Mouse (Mus musculus): ENCODE results near the gene Gm9913. TPM values are rescaled to one million over a fixed set of nuclear protein-coding genes. Genes with fewer than 3 reads are reported as not detected.
A peak's percentile ranks its signal among the peaks of the same experiment; 100 is the strongest.

The Gm9913 gene
- total RNA-seq, 2 experiments from 2014 or later, result 0.11 to 0.14 TPM

DNA sequence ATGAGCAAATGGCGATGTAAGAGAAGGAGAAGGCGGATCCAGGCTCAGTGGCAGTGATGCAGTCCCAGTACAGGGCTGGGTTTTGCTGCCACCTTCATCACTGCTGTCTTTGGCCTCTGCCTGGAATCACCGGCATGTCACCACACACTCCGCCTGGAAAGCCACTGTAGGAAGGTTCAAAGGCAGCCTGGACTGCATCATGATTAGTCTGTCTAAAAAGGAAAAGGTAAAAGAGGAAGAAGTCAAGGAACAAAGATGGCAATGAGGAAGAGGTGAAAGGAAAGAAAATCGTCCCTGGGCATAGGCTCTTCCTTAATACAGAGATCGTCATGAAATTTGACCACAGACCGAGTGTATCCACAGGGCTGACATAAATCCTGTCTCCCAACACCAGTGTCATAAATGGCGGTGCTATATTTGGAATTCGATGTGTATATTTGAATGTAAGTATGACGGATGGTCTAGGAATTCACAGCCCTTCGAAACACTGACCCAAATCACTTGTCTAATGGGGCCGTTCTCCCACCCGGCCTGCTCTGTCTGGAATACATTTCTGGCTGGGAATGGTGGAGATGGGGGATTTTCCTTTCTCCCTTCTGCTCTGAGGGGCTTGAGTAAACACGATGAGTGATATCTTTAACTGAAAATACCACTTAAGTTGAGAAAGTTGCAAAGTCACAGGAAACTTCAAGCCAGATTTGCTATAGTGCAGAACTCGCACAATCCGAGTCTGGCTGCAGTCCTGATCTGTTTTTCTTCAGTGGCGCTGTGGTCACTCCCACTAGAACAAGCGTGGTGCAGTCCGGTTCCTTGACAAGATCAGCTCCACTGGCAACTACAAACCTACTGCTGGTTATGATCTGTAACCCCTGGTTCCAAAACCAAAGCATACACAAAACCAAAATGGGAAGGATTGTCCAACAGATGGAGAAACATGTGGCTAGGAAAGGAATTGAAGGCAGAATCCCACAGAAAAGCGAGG lies 9.8 kb upstream of the Gm9913 start:
- no peak for DNase-seq
- intact Hi-C loops (cut with DNase I), result loop anchor here (5.0 kb wide), 1 partner anchor 43 kb away; no protein-coding TSS in a partner anchor

- intact Hi-C loops (cut with DNase I), result no loop called here
- DNase-seq, result no peak
These were observed 8.2 kb upstream of the Gm9913 start for GRCm38 (mm10) chr2:125496696-125497095.

- intact Hi-C loops (cut with DNase I), result no loop called here
- no peak for DNase-seq
These were observed 6.7 kb upstream of the Gm9913 start for GRCm38 (mm10) chr2:125498216-125498615.

- intact Hi-C loops (cut with DNase I), result loop anchor here (10.0 kb wide), 1 partner anchor 117 kb away; no protein-coding TSS in a partner anchor
- no peak for DNase-seq
These were observed 3.4 kb upstream of the Gm9913 start for GRCm38 (mm10) chr2:125501526-125501925.

DNA sequence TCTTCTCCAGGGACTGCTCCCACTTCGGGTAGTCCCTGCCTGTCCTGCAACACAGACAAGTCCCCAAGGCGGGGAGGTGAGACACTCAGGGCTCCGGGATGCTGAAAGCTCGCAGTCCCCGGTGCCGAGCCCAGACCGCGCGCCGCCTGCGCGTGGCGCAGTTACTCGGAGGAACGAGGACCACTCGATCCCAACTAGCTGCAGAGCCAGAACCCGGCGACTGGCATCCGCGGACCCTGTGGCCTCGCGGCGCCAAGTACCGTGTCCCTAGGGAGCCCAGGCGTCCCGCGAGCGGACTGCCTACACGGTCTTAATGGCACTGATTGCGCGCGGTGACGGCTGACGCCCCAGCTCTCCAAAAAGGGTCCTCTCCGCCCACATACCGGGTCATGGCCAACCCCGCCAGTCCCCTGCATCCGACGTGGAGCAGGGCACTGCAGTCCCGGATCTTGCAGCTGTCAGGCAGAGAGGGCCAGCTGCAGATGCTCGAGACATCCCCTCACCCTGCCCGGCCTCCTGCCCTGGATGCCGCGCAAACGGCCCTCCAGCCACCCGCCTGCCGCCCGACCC lies 942 bp downstream of the Gm9913 start:
- DNase-seq, result peak; percentile 65 to 80
- intact Hi-C loops (cut with DNase I), result loop anchor here (2.0 to 10.0 kb wide), 2 partner anchors 35 to 121 kb away; no protein-coding TSS in a partner anchor

DNA sequence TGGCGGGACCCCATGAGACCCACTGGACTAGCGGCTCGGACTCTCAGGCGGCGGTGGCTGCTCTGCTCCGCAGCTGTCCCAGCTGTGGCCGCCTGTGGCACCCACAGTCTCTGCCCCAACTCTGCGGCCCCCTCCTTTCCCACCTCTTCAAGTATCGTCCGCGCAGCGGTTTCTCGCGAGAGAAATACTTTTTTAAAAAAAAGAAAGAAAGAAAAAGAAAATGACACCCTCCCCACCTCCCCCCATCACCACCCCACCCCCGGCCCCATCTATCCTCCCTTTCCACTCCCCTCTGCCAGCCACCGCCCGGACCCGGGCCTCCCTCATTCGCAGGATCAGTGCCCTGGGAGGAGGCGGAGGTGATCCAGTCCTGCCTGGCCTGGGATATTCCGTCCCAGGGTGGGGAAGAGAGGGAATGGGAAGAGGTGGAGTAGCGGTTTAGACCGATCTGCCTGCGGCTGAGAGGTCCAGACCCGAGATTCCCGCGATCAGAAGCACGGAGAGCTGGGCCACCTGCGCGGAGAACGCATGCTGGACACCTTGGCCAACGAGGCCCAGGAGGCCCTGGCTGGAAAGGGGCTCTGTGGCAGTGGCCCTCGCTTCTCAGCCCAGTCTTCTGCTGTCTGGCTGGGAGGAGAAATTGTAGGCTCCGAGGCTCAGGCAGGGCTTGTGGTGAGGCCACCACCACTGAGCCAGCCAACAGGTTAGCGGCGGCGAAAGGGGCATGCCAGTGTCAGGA lies 1.6 kb downstream of the Gm9913 start:
- peak in 1 of 2 experiments; percentile 60 for DNase-seq
- intact Hi-C loops (cut with DNase I), result loop anchor here (10.0 kb wide), 1 partner anchor 122 kb away; no protein-coding TSS in a partner anchor

DNA sequence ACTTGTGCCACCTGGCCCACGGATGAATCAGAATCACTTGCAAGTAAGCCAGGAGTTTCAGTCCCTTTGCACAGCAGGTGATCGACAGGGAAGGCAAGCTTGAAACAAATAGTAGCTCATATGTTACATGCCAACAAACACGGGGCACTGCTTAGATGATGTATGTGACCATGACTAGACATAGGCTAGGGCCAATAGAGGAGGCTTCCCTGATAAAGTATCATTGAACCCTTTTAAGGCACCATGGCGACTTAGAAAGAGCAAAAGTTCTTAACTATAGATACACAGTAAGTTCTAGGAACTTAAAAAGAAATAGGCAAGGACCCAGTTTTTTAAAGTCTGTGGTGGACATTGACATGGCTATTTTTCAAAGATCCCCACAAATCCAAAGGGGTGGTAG lies 3.0 kb downstream of the Gm9913 start, which contains the start of gene Fbn1:
TSS of gene Fbn1 (minus strand) at position 101 of the 400 bp plus-strand sequence.
- DNase-seq, result no peak
- intact Hi-C loops (cut with DNase I), result loop anchor here (10.0 kb wide), 1 partner anchor 123 kb away; no protein-coding TSS in a partner anchor

DNA sequence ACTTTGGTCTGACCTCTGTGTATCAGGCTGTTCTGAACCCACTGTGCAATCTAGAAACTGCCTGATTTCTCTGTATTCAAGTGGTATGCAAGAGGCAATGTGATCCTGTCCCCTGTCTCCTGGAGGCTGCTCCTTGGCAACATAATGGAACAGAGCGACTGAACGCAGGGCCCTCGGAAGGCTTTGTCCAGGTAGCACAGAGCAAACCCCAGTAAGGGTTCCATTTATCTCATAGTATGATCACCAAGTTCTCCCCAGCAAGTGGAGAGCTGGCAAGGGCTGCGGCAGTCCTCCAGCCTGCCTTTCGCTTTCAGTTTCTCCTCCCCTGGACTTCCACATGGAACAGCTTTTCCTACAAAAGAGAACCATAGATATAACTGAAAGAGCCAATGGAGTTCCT lies 3.5 kb downstream of the Gm9913 start:
- intact Hi-C loops (cut with DNase I), result loop anchor here (10.0 kb wide), 1 partner anchor 124 kb away; no protein-coding TSS in a partner anchor
- no peak for DNase-seq

GRCm38 (mm10) chr2:125510752-125511151 lies 5.9 kb downstream of the Gm9913 start:
- intact Hi-C loops (cut with DNase I), result no loop called here
- no peak for DNase-seq

- intact Hi-C loops (cut with DNase I), result no loop called here
- no peak for DNase-seq
These were observed 7.0 kb downstream of the Gm9913 start for GRCm38 (mm10) chr2:125511898-125512297.

GRCm38 (mm10) chr2:125512544-125512943 lies 7.7 kb downstream of the Gm9913 start:
- intact Hi-C loops (cut with DNase I), result no loop called here
- DNase-seq, result no peak

- intact Hi-C loops (cut with DNase I), result no loop called here
- no peak for DNase-seq
These were observed 9.5 kb downstream of the Gm9913 start for GRCm38 (mm10) chr2:125514391-125514790.

- DNase-seq, result no peak
- intact Hi-C loops (cut with DNase I), result no loop called here
These were observed 10.6 kb downstream of the Gm9913 start for GRCm38 (mm10) chr2:125515291-125516057.

- DNase-seq, result peak; percentile 57 to 58
- intact Hi-C loops (cut with DNase I), result no loop called here
These were observed 11.7 kb downstream of the Gm9913 start for GRCm38 (mm10) chr2:125516594-125516993.

DNA sequence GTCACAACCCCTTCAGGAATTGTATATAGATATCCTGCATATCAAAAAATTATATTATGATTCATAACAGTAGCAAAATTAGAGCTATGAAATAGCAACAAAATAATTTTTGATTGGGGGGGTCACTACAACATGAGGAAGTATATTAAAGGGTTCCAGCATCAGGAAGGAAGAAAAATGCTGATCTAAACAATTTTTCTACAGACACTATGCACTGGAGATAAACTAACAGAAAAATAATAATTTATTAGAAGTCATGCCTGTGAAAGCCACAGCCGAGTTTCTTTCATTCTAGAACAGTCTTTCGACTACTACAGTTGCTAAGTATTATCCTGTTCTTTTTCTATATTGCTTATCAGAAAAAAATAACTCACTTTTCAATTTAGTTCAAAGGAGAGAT lies 20.6 kb downstream of the Gm9913 start:
- intact Hi-C loops (cut with DNase I), result no loop called here
- no peak for DNase-seq

DNA sequence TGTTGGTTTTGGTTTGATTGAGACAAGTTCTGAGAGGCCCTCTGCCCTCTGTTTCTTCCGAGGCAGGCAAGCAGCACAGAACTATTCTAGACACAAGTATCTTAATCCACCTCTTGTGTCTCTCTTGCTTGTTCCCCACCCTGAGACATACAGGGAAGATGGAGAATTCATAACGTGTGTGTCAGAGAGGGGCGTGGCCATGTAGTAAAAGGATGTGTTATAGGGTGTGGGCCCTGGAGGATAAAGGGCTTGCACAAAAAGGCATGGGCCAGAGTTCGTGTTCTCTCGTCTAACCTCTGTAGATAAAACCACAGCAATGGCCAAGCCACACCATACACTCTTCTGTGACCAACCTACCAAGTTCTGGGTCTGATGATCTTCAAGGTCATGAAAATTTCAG lies 21.7 kb downstream of the Gm9913 start:
- intact Hi-C loops (cut with DNase I), result no loop called here
- no peak for DNase-seq

- intact Hi-C loops (cut with DNase I), result no loop called here
- peak; percentile 44 to 53 for DNase-seq
These were observed 25.8 kb downstream of the Gm9913 start for GRCm38 (mm10) chr2:125530665-125531064.

DNA sequence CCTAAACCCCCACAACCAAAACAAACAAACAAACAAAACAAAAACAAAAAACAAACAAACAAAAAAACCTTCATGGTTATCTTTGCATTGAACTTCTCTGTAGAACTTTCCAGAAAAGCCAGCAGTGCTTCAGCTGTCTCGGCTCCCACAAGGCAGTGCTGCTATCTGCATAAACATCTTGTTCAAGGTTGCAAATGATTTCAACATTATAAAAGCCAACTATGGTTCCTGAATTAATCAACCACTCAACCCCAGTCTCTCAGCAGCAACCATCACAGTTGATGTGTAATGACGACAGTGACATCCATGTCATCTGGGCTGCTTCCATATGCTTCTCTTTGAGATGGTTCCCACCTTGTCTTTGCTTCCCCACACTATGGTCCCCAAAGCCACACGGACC lies 34.8 kb downstream of the Gm9913 start:
- intact Hi-C loops (cut with DNase I), result no loop called here
- DNase-seq, result no peak

DNA sequence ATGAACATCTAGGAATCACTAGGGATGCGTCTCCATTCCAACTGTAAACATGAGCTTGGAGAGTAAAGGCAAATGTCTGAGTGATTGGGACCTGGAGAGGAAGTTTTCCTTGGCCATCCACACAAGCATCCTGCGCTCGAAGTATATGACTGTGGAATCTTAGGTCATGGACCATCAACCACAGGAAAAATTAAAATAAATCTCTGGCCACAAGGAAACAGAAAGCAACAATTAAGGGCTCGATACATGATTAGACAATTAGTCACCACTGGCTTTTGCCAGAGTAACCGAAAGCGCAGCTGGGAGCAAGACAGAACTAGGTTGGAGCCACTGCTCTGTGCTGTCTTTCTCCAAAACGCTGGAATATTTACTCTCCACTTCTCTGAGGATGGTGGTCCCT lies 35.7 kb downstream of the Gm9913 start:
- DNase-seq, result no peak
- intact Hi-C loops (cut with DNase I), result no loop called here

DNA sequence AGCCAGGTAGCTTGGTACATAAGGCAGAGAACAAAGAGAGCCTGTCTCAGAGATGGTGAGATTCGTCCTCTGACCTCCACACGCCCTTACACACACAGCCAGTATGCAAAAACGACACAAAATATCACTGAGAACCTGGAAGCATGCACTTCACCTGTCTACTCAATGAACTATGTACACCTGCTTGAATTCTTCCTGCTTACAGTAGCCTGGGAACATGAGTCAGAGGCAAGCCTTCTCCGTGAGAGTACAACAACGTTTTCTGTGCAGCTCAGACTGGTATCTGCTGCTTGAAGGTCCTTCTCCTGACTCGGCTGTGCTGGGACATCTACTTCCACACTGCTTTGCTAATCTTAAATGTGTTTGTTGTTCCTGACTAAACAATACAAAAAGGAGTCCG lies 36.6 kb downstream of the Gm9913 start:
- intact Hi-C loops (cut with DNase I), result no loop called here

More for the DNA sequence above, 36.6 kb downstream of the Gm9913 start:
- DNase-seq, result no peak

Measured in heart, postnatal 36 days (tissue).